Mouse (Mus musculus): ENCODE measurements around the gene Grasp.

The Grasp gene

GRCm38 (mm10) chr15:101277351-101277899, 53.4 kb downstream of the Grasp start:
- no peak for DNase-seq (ENCODE audit: low spot score)

GRCm38 (mm10) chr15:101278589-101278988, 54.6 kb downstream of the Grasp start:
- DNase-seq (ENCODE audit: low spot score), result no peak

- no peak for DNase-seq (ENCODE audit: low spot score)
These were observed 55.5 kb downstream of the Grasp start for GRCm38 (mm10) chr15:101279430-101279999.

Data from layer of hippocampus, adult 9-10 months (tissue).